Mouse (Mus musculus): ENCODE data around the gene Larp4.

Gene Larp4

DNA sequence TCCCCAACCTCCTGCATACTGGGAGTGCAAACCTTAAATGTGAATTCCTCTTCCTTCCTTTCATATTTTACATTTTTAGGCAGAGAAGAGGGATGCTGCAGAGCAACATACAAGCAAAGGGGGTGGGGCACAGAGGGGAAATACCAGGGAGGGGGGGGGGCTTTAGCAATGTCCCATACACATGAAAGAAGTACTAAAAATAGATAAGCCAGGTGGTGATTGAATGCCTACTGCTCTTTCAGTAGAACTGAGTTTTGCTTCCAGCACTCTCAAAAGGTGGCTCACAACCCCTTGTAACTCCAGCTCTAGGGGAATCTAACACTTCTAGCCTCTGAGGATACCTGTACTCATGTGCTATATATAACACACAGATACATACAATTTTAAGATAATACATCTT is 36.3 kb downstream of the Larp4 start:
- DNase-seq (ENCODE audit: low spot score): no peak

DNA sequence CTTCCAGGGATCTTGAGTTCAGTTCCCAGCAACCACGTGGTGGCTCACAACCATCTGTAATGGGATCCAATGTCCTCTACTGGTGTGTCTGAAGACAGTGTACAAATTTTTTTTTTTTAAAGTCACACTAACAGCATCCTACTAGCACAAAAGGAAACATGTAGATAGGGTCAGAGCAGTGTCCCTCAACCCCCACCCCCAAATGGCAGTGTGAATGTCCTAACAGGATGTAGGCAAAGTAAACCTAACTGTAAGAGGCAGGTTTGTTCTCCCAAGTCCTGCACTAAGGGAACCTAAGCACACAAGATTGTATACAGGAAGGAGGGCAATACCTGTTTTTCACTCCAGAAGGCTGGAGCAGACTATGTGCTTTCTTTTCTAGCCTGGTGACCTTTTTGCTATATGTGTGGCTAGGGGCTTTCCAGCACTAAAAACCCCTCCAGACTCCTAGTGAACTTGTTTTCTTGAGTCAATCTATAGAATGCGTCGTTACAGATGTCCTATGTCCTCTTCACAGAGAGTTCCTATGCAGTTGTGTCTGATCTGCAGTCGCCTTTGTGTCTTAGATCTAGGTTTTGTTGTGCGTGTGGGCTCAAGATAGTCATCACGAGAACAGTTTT is 48.5 kb downstream of the Larp4 start:
- DNase-seq (ENCODE audit: low spot score): no peak

DNA sequence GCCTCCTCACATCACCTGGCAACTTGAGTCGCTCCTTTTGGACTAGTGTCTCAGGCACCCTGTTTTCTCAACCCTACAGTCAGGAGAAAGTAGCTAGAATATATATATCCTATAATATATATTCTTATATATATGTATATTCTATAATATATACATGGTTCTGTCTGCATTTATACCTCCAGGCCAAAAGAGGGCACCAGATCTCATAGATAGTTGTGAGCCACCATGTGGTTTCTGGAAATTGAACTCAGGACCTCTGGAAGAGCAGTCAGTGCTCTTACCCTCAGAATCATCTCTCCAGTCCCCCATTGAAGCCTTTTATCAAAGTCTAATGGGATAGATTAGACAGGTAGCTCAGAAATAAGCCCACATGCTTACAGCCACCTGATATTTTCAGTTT is 51.3 kb downstream of the Larp4 start:
- no peak for DNase-seq (ENCODE audit: low spot score)

DNA sequence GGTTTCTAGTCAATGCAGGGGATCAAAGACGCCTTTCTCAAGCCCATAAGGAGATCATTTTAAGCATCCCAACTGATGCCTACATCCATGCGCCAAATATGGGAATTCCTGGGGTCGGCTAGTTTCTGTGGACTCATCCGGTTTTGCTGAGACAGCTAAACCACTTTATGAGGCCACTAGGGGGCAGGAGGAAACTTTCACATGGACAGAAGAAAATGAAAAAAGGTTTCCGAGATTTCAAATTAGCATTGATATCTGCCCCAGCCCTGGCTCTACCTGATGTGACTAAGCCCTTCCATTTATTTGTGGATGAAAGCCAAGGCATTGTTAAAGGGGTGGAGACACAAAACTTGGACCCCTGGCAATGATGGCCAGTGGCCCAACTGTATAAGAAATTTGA is 53.1 kb downstream of the Larp4 start:
- DNase-seq (ENCODE audit: low spot score): no peak

DNA sequence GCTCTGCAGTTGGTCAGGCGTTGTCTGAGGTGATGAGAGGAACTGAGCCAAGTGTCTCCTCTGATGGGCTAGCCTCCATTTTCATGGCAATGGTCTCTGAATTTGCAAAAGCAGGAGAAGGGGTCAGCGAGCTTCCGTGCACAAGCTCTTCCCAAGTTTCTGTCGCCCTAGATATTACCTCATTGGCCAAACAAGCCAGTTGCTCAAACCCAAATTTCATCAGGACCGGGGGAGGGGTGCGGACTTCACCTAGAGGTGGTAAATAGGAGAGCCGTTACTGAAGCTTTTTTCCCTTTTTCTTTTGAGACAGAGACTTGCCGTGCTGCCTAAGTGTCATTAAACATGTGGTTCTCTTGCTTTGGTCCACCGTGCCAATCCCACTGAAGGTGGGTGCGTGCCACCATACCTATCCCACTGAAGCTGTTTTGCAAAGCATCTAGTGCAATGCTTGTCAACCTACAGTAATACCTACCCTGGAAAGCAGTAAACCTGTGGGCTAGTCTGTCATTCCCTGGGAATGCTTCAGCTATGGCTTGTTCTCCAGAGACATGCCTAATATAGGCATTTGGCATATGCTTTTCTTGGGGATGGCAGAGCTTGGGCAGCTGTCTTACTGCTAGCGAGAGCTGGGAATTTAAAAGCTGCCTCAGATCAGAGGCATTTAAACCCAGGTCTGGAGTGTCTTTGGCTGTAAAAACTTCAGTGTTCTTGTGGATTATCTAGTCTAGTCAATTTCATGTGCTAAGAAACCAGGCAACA is 55.4 kb downstream of the Larp4 start:
- DNase-seq (ENCODE audit: low spot score): no peak

DNA sequence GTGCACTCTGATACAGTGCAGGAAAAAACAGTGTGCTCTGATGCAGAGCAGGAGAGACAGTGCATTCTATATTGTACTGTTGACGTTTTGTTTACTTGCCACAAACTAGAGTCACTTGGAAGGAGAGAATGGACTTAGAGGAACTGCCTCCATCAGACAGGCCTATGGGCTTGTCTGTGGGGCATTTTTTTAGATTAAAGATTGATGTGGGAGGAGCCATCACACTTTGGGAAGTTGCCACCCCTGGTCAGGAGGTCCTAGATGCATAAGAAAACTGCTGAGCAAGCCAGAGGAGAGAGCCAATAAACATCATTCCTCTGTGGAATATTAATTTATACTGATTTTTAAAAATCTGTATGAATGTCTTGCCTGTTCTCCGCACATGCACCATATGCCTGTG is 58.3 kb downstream of the Larp4 start:
- no peak for DNase-seq (ENCODE audit: low spot score)

DNA sequence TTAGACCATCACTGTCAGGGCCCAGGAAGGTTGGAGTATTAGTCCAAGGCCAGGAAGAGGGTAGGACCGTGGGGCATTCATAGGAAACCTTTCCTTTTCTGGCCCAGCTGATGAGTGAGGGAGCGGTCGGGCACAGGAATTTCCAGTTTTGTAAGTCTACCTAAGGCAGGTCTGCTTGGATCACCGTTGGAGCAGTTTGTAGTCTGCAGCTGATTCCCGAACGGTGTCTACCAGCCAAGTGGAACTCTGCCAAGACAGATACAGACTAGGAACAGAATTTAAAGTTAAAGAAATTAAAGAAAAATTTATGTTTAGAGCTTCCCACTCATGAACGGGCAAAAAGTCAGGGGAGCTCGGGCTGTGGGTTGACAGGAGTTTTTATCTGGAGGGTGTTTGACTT is 59.6 kb downstream of the Larp4 start:
- DNase-seq (ENCODE audit: low spot score): no peak

DNA sequence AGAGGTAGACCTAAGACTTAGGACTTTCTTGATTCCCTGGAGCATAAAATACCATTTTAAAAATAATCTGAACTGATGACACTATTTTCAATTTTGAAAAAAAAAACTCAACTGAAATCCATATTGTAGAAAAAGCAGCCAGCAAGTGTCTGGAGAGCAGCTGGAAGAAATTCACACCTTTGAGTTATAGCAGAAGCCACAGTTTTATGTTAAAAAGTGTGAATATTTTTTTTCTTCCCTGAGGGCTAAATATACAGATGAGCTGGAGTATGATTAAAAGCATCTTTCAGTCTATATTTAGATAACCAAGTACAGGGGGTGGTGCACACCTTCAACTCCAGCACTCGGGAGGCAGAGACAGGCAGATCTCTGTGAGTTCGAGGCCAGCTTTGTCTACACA is 60.0 kb downstream of the Larp4 start:
- DNase-seq (ENCODE audit: low spot score): no peak

DNA sequence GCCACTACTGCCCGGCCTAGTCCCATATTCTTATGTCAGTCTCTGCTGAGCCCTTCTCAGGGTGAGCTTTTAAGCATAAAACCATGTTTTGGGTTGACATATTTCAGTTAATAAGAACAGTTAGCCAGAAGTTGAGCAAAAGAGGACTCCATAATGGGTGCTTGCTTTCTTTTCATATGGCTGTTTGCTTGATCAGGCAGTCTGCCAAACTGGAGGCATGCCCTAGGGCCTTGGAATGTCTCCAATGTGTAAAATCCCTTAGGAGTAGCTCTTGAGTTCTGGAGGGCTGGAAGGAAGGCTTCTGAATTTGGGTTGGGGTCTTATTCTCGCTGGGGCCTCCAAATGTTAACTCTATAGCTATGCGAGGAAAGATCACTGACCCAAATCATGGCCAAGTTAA is 62.7 kb downstream of the Larp4 start:
- DNase-seq (ENCODE audit: low spot score): no peak

DNA sequence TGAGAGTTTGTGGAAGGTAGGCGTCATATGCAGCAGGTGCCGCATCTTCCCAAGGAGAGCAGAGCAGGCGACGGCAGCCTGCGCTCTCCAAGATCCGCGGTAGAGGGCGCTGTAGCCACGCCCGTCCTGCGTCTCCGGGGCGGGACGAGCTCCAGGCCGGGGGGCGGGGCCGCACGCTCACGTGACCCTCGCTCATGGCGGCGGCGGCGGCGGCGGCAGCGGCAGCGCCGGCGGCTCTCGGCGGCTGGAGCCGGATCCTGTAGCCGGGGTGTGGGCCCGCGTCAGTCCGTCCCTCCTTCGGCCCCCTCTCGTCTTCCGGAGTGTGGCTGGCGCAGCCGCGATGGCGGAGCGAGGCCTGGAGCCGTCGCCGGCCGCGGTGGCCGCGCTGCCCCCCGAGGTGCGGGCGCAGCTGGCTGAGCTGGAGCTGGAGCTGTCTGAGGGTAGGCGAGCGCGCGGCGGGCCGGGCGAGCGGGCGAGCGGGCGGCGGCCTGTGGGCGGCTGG is 68.7 kb downstream of the Larp4 start, which contains the start of gene Dip2b:
Gene Dip2b, plus strand, starts transcription at position 195 of the 502 bp plus-strand sequence.
- peak; percentile 94 for DNase-seq (ENCODE audit: low spot score)

DNA sequence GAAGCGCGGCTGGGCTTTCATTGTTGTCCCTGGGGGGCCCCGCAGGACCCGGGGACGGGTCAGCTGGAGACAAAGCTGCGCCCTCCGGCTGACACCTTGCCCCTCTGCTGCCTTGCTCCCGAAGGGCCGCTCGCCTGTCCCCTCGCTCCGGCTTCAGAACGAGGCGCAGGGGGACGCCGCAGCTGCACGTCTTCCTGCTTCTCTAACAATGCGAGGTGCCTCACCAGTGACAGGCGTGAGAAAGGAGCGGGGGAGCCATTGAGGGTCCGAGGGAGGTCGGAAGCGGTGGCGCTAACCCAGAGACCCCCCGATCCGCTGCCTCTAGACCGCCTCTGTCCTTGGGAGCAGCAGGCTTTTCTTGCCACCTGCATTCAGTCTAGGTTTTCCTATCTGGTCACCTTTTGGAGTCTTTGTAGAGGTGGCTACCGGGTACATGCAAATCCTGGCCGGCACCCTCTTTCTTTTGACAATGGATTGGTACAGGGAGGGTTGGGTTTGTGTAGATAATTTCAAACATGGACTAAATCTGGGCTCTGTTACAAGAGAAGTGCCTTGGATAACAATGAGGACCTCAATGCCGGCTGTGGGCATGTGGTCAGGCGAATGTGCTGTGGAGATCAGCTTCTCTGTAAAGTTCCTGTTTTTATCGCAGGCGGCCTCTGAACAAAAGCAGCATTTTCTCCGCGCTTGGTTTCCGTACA is 69.3 kb downstream of the Larp4 start:
- peak; percentile 27 for DNase-seq (ENCODE audit: low spot score)

DNA sequence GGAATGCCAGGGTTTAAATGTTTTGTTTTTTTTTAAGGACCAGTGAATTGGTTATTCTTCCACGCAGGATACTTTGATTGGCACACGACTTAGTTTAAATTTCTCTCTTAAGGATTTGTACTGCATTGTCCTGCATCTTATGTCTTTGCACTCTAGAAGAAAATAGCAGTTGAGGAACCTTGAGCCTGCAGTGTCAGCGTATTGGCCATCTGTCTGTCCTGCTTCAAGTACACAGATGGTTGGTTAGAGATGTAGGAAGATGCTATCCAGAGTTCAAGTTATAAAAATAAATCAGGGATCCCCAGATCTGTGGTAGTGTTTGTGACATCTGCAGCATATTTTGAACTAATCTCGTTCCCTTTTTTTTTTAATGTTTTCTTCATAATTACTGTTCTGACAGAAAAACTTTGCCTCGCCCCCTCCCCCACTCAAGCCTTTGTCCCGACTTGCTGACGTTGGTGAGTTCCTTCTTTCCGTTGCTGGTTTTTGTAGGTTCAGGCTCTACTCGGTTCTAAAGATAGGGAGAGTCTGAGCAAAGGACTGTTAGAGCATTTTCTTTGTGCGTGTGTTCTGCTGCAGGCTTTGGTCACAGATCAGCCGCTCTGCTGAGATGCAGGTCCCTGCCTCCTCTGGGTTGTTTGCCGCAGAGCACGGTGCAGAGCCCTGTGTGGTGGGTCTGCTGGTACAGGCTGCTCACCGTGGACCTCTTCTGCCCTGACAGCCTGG is 70.8 kb downstream of the Larp4 start:
- no peak for DNase-seq (ENCODE audit: low spot score)

DNA sequence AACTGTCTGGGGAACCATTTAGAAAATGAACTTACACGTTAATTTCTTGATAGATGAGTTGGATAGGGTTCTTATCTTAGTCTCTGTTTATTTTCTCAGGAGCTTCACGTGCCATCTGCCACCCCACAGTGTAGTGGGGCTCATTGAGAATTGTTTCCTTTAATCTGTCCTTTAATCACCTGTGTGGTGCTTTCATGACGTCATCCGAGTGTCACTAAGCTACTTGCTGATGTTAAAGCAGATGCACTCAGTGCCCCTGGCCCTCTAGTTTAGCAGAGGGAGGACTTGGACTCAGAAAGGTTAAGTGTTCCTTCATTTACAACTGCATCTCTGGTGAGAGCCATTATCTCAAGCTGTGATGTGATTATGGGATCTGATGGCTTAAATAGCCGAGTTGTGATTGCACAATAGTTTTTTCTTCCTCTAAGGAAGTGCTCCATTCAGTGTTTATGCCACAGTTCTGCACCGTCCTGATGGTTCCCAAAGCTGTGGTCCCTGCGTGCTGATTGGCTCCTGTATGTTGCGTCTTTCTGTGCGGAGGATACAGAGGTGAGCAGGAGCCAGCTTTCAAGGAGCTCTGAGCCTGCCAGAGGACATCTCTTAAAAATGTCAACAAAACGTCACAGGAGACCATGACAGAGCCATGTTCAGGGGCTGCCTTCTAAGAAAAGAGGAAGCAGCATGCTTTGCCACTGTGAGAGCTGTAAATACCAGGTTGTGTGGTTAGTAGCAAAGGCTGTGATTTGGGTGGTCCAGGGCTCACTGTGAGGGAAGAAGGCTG is 71.6 kb downstream of the Larp4 start:
- DNase-seq (ENCODE audit: low spot score): peak; percentile 9

DNA sequence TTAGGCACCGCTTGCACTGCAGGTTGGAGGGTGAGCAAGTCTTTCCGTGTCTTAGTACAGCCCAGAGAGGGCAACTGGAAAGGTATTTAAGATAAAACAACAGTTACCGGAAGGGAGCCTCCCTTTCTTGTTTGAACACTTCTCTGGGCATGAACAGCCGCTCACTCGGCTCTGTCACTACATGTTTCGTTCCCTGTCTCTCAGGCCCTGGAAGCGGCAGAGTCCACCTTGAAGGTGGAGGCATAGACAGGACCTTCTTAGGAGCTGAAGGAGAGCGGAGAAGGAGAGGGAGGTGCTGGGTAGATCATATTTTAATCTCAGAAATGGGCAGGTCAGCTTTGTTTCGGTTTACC is 72.2 kb downstream of the Larp4 start:
- no peak for DNase-seq (ENCODE audit: low spot score)

DNA sequence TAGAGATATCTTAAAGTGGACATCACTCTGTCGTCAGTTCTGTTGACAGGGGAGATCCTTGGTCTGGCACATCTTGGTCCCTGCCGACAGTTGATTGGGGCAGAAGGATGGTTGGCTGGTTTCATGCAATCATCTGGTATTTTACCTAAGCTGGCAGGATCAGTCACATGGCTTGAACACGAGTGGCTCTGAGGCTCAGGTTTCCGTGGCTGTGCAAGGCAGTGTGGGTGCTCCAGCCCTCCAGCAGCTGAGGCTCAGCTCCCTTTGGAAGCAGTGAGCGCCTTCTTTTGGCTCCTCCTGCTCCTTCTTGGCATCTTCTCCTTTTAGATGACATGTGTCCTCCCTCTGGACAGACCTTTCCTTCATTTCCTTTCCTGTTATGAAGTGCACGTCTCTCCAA is 75.7 kb downstream of the Larp4 start:
- no peak for DNase-seq (ENCODE audit: low spot score)

DNA sequence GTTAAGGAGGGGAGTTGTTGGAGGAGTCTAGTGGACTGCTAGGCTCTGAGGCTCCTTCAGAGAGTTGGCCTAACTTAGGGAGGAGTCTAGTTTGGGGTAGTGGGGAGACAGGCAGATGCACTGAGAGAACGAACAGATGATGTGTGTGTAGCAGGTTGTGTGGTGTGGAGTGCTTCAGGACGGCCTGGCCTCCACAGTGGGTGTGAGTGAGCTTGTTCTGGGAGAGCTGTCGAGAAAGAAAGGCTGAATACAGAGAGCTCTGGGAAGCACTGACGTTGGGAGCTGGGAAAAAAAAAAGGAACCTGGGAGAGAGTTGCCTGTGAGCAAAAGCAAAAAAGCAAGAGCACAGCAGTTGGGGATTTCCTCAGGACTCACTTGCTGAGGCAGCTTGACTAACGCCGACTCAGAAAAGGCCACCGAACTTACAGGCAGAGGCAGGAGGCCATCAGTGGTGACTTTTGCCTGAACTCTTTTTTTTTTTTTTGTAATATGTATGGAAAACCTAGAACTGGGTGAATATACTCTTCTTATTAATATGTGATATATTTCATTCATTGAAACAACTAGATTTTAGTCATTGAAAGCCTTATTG is 79.7 kb downstream of the Larp4 start:
- DNase-seq (ENCODE audit: low spot score): no peak

DNA sequence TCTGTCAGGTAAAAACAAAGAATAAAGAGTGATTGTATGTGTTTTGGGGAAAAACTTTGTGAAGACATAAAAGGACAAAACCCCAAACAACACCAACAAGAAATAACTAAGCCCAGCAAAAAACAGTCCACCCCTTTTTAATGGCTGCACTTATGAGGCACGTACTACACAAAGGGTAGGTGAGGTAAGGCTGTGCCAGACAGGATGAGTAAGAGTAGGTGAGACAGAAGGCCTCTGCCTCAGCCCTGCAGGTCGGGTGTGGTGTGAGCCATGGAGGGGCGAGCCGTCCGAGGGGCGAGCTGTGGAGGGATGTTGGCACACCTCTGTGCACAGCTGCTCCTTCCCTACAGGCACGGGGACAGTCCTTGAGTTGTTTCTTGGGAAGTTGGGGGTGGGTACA is 81.1 kb downstream of the Larp4 start:
- DNase-seq (ENCODE audit: low spot score): no peak

DNA sequence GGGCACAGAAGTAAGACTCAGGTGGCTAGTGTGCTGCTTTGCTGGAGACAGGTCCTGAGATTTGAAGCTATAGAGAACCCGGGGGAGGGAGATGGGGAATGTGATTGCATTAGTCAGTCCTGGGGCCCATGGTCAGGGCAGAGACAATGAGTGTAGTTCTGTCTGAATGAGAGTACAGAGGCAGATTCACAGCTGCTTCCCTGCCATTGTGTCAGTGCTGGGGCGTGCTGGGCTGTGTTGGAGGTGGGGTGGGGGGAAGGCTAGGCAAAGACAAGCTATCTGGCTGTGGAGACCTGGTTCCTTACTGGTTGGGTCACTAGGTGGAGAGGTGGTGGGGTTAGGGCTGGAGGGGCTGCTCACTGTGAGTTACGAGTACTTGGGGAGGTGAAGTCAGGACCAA is 82.9 kb downstream of the Larp4 start:
- DNase-seq (ENCODE audit: low spot score): no peak

DNA sequence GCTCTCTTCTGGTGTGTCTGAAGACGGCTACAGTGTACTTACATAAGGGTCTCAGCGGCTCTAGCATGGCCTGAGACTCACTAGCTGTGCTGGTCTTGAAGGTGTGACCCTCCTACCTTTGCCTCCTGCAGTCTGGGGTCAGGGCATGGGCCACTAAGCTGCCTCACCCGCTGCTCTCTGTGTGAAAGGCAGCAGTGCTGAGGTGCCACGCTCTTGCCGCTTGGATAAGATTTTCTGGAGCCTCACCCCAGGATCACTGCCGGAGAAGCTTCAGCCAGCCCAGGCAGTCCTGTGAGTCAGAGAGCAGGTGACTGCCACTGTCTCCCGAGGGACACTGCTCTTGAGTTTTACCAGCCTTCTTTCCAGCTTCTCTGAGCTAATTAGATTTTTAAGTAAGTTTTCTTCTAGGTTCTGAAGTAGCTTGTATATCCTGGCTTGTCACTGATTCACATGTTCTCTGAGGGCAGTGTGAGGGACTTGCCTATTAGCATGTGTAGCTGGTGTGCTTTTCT is 86.6 kb downstream of the Larp4 start:
- no peak for DNase-seq (ENCODE audit: low spot score)

DNA sequence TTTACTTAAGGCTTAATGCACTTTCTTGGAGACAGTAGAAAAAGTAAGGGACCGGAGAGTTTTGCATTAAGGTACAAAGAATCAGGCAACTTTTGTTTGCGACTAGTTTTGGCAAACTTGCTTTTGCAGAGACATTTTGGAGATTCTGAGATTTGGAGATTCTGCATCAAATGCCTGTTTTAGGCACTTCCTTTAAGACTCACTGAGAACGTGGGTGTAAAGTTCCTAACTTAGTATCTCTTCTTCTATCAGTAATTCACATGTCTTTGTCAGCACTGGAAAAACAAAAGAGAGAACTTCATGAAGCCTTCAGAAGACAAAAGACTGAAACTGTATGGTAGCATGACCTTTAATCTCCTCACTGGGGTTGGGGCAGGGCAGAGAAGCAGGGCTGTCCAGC is 87.8 kb downstream of the Larp4 start:
- no peak for DNase-seq (ENCODE audit: low spot score)

DNA sequence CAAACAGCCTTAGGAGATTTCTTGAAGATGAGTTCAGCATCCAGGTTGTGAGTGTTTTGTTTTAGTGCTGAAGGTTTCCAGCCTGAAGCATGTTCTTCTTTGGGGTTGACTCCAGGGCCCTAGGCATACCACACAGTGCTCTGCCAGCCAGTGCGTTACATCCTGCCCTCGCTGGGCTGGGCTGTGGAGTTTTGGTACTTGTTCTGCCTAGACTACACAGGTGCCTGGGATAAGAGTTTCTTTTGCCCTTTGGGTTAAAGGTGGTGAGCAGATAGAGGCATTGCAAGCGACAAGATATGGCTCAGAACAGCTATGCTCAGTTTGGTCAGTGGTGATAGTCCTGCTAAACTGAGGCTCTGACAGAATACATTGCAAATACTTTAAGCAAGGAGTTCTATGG is 88.3 kb downstream of the Larp4 start:
- DNase-seq (ENCODE audit: low spot score): peak; percentile 16

Measured in spleen, adult 12 weeks (tissue).